Mouse (Mus musculus): Measurements from ENCODE around the gene Poll.

DNA sequence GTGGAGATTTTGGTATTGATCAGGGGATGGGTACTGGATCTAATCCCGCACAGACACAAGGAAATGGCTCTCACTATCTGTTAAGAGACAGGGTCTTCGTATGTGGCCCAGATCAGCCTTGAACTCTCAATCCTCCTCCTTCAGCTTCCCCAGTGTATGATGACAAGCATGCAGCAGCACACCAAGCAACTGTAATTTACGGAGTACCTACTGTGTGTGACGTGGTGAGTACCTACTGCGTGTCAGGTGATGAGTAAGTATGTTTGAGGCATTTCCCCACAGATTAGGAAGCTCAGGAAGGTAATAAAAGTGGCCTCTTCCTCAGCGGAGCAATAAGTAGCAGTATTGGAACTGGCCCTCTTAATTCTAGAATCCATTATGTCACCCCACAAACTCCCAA is 35.1 kb upstream of the Poll start:
- TF ChIP-seq CTCF (IDR thresholded peaks at IDR 0.05) (no peak), POLR2A (IDR thresholded peaks at IDR 0.05; ENCODE audit: insufficient read depth, low read depth, low read length) (no peak)

All from heart, adult 2 months (tissue).